In genomic region chrX:106129877-106130276, GRCm38 (mm10) we compare ENCODE assay signal across 18 mouse cellular contexts.
"Had no signal": no experiment of that assay in that cellular context is flagged by ENCODE, and none has a peak within 500 bp of the region (broad histone marks: within the 10 kb centered on the region; RNA-seq: fewer than 3 reads in every experiment).

No protein-coding gene starts in this region.

- H3K4me1 ChIP-seq: liver, embryonic 13.5 days; liver, embryonic 15.5 days; midbrain, embryonic 10.5 days; midbrain, embryonic 12.5 days; neural tube, embryonic 12.5 days had no signal

- ATAC-seq: liver, postnatal 0 days; midbrain, embryonic 16.5 days had no signal

- H3K36me3 ChIP-seq: liver, embryonic 13.5 days; liver, embryonic 15.5 days; midbrain, embryonic 12.5 days; neural tube, embryonic 12.5 days had no signal

- DNase-seq: liver, embryonic 13.5 days; liver, postnatal 0 days; lung, embryonic 14.5 days; lung, postnatal 10 days; lung, postnatal 36 days; midbrain, embryonic 14.5 days; right cerebral cortex, adult 18-20 months; right cerebral cortex, postnatal 25 days; right cerebral cortex, postnatal 4 days; spleen, adult 18-20 months; thymus, adult 2 months; thymus, postnatal 25 days; thymus, postnatal 4 days had no signal

- H3K4me3 ChIP-seq: liver, embryonic 13.5 days; liver, embryonic 15.5 days; midbrain, embryonic 10.5 days; midbrain, embryonic 12.5 days; neural tube, embryonic 12.5 days had no signal

- H3K27ac ChIP-seq: liver, embryonic 13.5 days; liver, embryonic 15.5 days; midbrain, embryonic 10.5 days; midbrain, embryonic 12.5 days; neural tube, embryonic 12.5 days had no signal

- H3K27me3 ChIP-seq: liver, embryonic 13.5 days; liver, embryonic 15.5 days; midbrain, embryonic 12.5 days; neural tube, embryonic 12.5 days had no signal

- H3K9me3 ChIP-seq: liver, embryonic 13.5 days; liver, embryonic 15.5 days; midbrain, embryonic 10.5 days; midbrain, embryonic 12.5 days; neural tube, embryonic 12.5 days had no signal
